Mouse (Mus musculus) MEL (cell line): ENCODE data around the gene Tnfrsf25. TPM values are rescaled to one million over a fixed set of nuclear protein-coding genes. Genes with fewer than 3 reads are reported as not detected.

ENCODE experiments used
- DNase-seq: peaks from one replicate; pipeline ENCODE4 v3.0.0; 2011; ENCODE audit warnings: low read depth, low spot score
- H3K27ac ChIP-seq: 2 replicates; pipeline ENCODE4 v1.5.1; 2012; ENCODE audit warnings: low read depth, mild to moderate bottlenecking, control low read depth, low read length, moderate library complexity; ENCODE audit not compliant: control insufficient read depth
- H3K27me3 ChIP-seq, 2 experiments: fragments of 150-350 bp in 1 of 2; sonication (generic) in 1 of 2; 2 replicates each; pipeline ENCODE4 v1.6.1; 2012; ENCODE audit warnings: low read length in 2 of 2, mild to moderate bottlenecking in 2 of 2, improper control_type of control experiment in 1 of 2, moderate library complexity in 1 of 2; ENCODE audit not compliant: insufficient read depth in 2 of 2, control insufficient read depth in 1 of 2
- H3K36me3 ChIP-seq, 2 experiments: 2 replicates each; pipeline ENCODE4 v1.6.1; 2012 to 2014; ENCODE audit warnings: low read length in 2 of 2, improper control_type of control experiment in 1 of 2, inconsistent platforms in 1 of 2, mild to moderate bottlenecking in 1 of 2; ENCODE audit not compliant: insufficient read depth in 2 of 2, control insufficient read depth in 1 of 2
- H3K4me1 ChIP-seq, 2 experiments: fragments of 150-350 bp in 1 of 2; sonication (generic) in 1 of 2; 2 replicates each; pipeline ENCODE4 v1.6.1; 2012; ENCODE audit warnings: low read length in 2 of 2, improper control_type of control experiment in 1 of 2, mild to moderate bottlenecking in 1 of 2; ENCODE audit not compliant: insufficient read depth in 2 of 2, control insufficient read depth in 1 of 2
- H3K4me3 ChIP-seq, 2 experiments: fragments of 150-350 bp in 1 of 2; sonication (generic) in 1 of 2; 2 replicates each; pipeline ENCODE4 v1.5.1; 2012; ENCODE audit warnings: low read depth in 2 of 2, low read length in 2 of 2, mild to moderate bottlenecking in 2 of 2, moderate library complexity in 2 of 2, control low read depth in 1 of 2, improper control_type of control experiment in 1 of 2; ENCODE audit not compliant: control insufficient read depth in 1 of 2, insufficient read depth in 1 of 2
- H3K79me2 ChIP-seq: 2 replicates; pipeline ENCODE4 v1.6.1; 2012; ENCODE audit warnings: mild to moderate bottlenecking, low read length, moderate library complexity; ENCODE audit not compliant: control insufficient read depth, poor library complexity, insufficient read depth
- H3K9ac ChIP-seq: 2 replicates; pipeline ENCODE4 v1.6.1; 2012; ENCODE audit warnings: low read depth, mild to moderate bottlenecking, control low read depth, low read length, moderate library complexity; ENCODE audit not compliant: control insufficient read depth, poor library complexity, severe bottlenecking
- H3K9me3 ChIP-seq: fragments of 150-350 bp; sonication (generic); replicated peaks from 2 replicates; pipeline ENCODE4 v1.6.1; 2012; ENCODE audit warnings: mild to moderate bottlenecking, low read length, improper control_type of control experiment, moderate library complexity; ENCODE audit not compliant: insufficient read depth
- CTCF ChIP-seq, 3 experiments: IDR thresholded peaks in 2 of 3; conservative IDR thresholded peaks in 1 of 3; 2 replicates each; pipeline ENCODE4 v1.5.1; 2011 to 2012; ENCODE audit warnings: low read length in 3 of 3, low read depth in 2 of 3, mild to moderate bottlenecking in 2 of 3, improper control_type of control experiment in 1 of 3, inconsistent platforms in 1 of 3, mixed read lengths in 1 of 3, moderate library complexity in 1 of 3; ENCODE audit not compliant: control insufficient read depth in 1 of 3, insufficient read depth in 1 of 3, poor library complexity in 1 of 3, severe bottlenecking in 1 of 3
- E2F4 ChIP-seq: IDR thresholded peaks from 2 replicates; pipeline ENCODE4 v1.6.1; 2011; ENCODE audit warnings: low read depth, low read length, improper control_type of control experiment, borderline replicate concordance
- ELF1 ChIP-seq: IDR thresholded peaks from 2 replicates; pipeline ENCODE4 v1.6.1; 2014; ENCODE audit warnings: low read depth, mild to moderate bottlenecking, inconsistent platforms, low read length, improper control_type of control experiment, moderate library complexity
- GABPA ChIP-seq: IDR thresholded peaks from 2 replicates; pipeline ENCODE4 v1.6.1; 2012; ENCODE audit warnings: low read depth, mild to moderate bottlenecking, inconsistent platforms, low read length, improper control_type of control experiment, moderate library complexity
- GATA1 ChIP-seq: IDR thresholded peaks from 2 replicates; pipeline ENCODE4 v1.6.1; 2011; ENCODE audit warnings: low read depth, low read length, improper control_type of control experiment
- JUND ChIP-seq: IDR thresholded peaks from 2 replicates; pipeline ENCODE4 v1.6.1; 2011; ENCODE audit warnings: low read depth, mild to moderate bottlenecking, improper control_type of control experiment, low read length
- MAX ChIP-seq: IDR thresholded peaks from 2 replicates; pipeline ENCODE4 v1.6.1; 2011; ENCODE audit warnings: low read length, improper control_type of control experiment
- MAZ ChIP-seq: IDR thresholded peaks from 2 replicates; pipeline ENCODE4 v1.6.1; 2012; ENCODE audit warnings: low read depth, mild to moderate bottlenecking, inconsistent platforms, low read length, improper control_type of control experiment
- MXI1 ChIP-seq: IDR thresholded peaks from 2 replicates; pipeline ENCODE4 v1.6.1; 2011; ENCODE audit warnings: mild to moderate bottlenecking, low read depth, low read length, improper control_type of control experiment
- MYC ChIP-seq: IDR thresholded peaks from 2 replicates; pipeline ENCODE4 v1.6.1; 2011; ENCODE audit warnings: low read depth, mild to moderate bottlenecking, low read length, improper control_type of control experiment, moderate library complexity
- NELFE ChIP-seq: IDR thresholded peaks from 2 replicates; pipeline ENCODE4 v1.6.1; 2011; ENCODE audit warnings: low read depth, low read length, improper control_type of control experiment
- NRF1 ChIP-seq: IDR thresholded peaks from 2 replicates; pipeline ENCODE4 v1.6.1; 2014; ENCODE audit warnings: low read depth, mild to moderate bottlenecking, inconsistent platforms, low read length, improper control_type of control experiment, moderate library complexity; ENCODE audit not compliant: poor library complexity, insufficient read depth, severe bottlenecking
- POLR2A ChIP-seq, 2 experiments: IDR thresholded peaks; 2 replicates each; pipeline ENCODE4 v1.6.1; 2011 to 2012; ENCODE audit warnings: low read length in 2 of 2, mild to moderate bottlenecking in 2 of 2, control low read depth in 1 of 2, improper control_type of control experiment in 1 of 2, low read depth in 1 of 2, moderate library complexity in 1 of 2; ENCODE audit not compliant: control insufficient read depth in 1 of 2, insufficient read depth in 1 of 2, poor library complexity in 1 of 2
- POLR2AphosphoS5 ChIP-seq: IDR thresholded peaks from 2 replicates; pipeline ENCODE4 v1.6.1; 2012; ENCODE audit warnings: low read depth, borderline replicate concordance, mild to moderate bottlenecking, inconsistent platforms, low read length, moderate library complexity, mixed read lengths
- RCOR1 ChIP-seq: IDR thresholded peaks from 2 replicates; pipeline ENCODE4 v1.6.1; 2012; ENCODE audit warnings: low read depth, mild to moderate bottlenecking, inconsistent platforms, low read length, improper control_type of control experiment
- SIN3A ChIP-seq: IDR thresholded peaks from 2 replicates; pipeline ENCODE4 v1.6.1; 2012; ENCODE audit warnings: low read length, improper control_type of control experiment, inconsistent platforms
- SMC3 ChIP-seq: IDR thresholded peaks from 2 replicates; pipeline ENCODE4 v1.6.1; 2011; ENCODE audit warnings: low read depth, low read length, improper control_type of control experiment
- TCF12 ChIP-seq: IDR thresholded peaks from 2 replicates; pipeline ENCODE4 v1.6.1; 2014; ENCODE audit warnings: low read depth, mild to moderate bottlenecking, inconsistent platforms, low read length, improper control_type of control experiment, moderate library complexity
- UBTF ChIP-seq: IDR thresholded peaks from 2 replicates; pipeline ENCODE4 v1.6.1; 2012; ENCODE audit warnings: low read depth, mild to moderate bottlenecking, inconsistent platforms, low read length, improper control_type of control experiment, moderate library complexity, borderline replicate concordance; ENCODE audit not compliant: insufficient read depth
- ZC3H11A ChIP-seq: IDR thresholded peaks from 2 replicates; pipeline ENCODE4 v1.6.1; 2012; ENCODE audit warnings: low read depth, mild to moderate bottlenecking, inconsistent platforms, low read length, improper control_type of control experiment
- ZMIZ1 ChIP-seq: IDR thresholded peaks from 2 replicates; pipeline ENCODE4 v1.6.1; 2012; ENCODE audit warnings: low read depth, mild to moderate bottlenecking, inconsistent platforms, low read length, improper control_type of control experiment, moderate library complexity
- polyA plus RNA-seq, 2 experiments: library from polyadenylated mRNA; stranded (reverse) in 1 of 2; unstranded in 1 of 2; fragments of >175 nt in 1 of 2; fragments of >200 nt in 1 of 2; gene quantifications; 2 replicates each; pipeline versions ENCODE4 v1.2.1 to v1.2.4; 2012; ENCODE audit warnings: low replicate concordance in 2 of 2, low read depth in 1 of 2; ENCODE audit not compliant: insufficient read length in 2 of 2, insufficient read depth in 1 of 2, missing spikeins in 1 of 2
- total RNA-seq: library from RNA; depleted of rRNA; stranded (reverse); fragments of 300-350 nt; gene quantifications from 2 replicates; pipeline ENCODE4 v1.2.3, GENCODE M21; 2012

The Tnfrsf25 gene
- total and polyA plus RNA-seq, 3 experiments = 0.97 to 1.1 TPM; not detected in 1

DNA sequence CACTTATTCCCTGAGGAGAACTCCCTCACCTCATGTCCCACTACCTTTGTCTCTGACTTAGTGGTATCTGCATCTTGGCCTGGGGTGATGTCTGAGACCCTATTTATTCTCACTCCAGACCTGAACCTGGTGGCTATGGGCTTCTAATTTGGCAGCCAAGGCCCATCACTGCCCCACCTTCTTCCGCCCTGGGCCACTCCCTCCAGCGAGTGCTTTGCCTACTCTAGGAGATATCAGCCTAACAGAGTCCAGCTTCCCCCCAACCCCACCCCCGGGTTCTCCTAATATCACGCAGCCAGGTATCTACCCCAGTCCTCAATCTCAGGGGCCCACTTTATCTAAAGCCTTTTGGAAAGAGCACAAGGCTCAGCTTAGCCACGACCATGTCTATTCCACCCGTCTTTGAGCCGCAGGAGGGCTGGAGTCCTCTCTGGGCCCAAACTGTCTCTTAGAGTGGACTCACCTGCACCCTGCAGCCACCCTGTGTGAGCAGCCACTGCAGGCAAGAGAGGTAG is 35.8 kb downstream of the Tnfrsf25 start:
- H3K9ac ChIP-seq = peak overlapping the region; percentile 65
- H3K4me1 ChIP-seq = peaks cover 0 to 42% of the 10 kb centered on the region in 2 experiments; a peak in 2 of 4 replicates
- no peaks in the 10 kb centered on the region for H3K9me3 ChIP-seq

DNA sequence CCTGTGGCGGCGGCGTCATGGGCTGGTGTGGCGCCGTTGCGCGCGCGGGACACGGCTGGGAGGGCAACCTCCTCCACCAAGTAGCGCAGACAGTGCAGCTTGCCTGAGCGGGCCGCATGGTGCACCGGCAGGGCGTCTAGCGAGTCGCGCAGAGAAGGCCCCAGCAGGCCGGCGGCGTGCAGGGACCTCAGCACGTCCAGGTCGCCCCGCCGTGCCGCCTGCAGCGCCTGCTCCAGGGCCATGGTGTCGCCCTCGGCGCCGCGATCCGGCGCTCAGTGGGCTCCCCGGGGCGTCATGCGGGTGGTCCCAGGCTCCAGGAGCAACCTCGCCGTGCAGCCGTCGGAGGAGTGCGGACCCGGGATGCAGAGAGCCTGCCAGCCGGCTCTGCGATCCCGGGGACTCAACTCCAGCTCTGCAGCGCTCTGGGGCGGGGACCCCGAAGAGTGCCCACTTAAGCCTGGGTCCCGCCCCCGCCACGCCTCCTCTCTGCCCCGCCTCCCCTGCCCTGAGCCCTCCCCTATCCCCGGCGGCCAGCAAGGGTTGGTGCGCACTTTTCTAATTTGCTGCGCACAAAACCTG is 36.3 kb downstream of the Tnfrsf25 start, which contains the start of gene Espn:
Espn (minus strand) TSS at position 406 of the 579 bp plus-strand sequence.
- H3K4me3 ChIP-seq = peak within 1 kb of the TSS; percentile 45 to 64
- TF ChIP-seq POLR2A (IDR thresholded peaks at IDR 0.05; ENCODE audit: control insufficient read depth in 1 of 2, insufficient read depth in 1 of 2, low read depth in 1 of 2, low read length in 2 of 2, poor library complexity in 1 of 2) = peak; percentile 32 to 82; a peak in 2 of 4 replicates
- peak; percentile 49 for TF ChIP-seq NRF1
- peak; percentile 57; the same call in 1 of the 2 replicates for TF ChIP-seq ZMIZ1
- 0 out of 6 replicates have a peak, but pooled peaks of 1 of the 3 experiments have one; percentile 3 for TF ChIP-seq CTCF (IDR thresholded peaks at IDR 0.05 in 2 of 3, conservative IDR thresholded peaks at IDR 0.05 in 1 of 3; ENCODE audit: control insufficient read depth in 1 of 3, insufficient read depth in 1 of 3, low read depth in 2 of 3, low read length in 3 of 3, poor library complexity in 1 of 3, severe bottlenecking in 1 of 3)
- 0 out of 2 replicates have a peak, but pooled peaks have one; percentile 21 for TF ChIP-seq TCF12
- peak; percentile 64 for TF ChIP-seq NELFE
- no peak for TF ChIP-seq MYC
- TF ChIP-seq MAX = no peak
- TF ChIP-seq SMC3 = no peak
- TF ChIP-seq E2F4 = no peak
- TF ChIP-seq, all 39 proteins: peak for 6
- no peaks in the 10 kb centered on the region for H3K9me3 ChIP-seq
- H3K4me1 ChIP-seq = peaks cover 0 to 37% of the 10 kb centered on the region in 2 experiments; a peak in 2 of 4 replicates
- peaks cover 0 to 21% of the 10 kb centered on the region in 2 experiments; a peak in 2 of 4 replicates for H3K36me3 ChIP-seq
- H3K9ac ChIP-seq = peak within 1 kb of the TSS; percentile 65
- no peaks in the 10 kb centered on the region for H3K27me3 ChIP-seq
- DNase-seq = peak; percentile 93
- peak within 1 kb of the TSS; percentile 82 for H3K27ac ChIP-seq
- no peaks in the 10 kb centered on the region; the same call in 1 of the 2 replicates for H3K79me2 ChIP-seq

More for the DNA sequence above, 35.8 kb downstream of the Tnfrsf25 start:
- Histone ChIP-seq H3K36me3 (peaks cover 0 to 22% of the 10 kb centered on the region in 2 experiments; a peak in 2 of 4 replicates), H3K79me2 (no peaks in the 10 kb centered on the region; the same call in 1 of the 2 replicates), H3K27me3 (no peaks in the 10 kb centered on the region), H3K27ac (peak overlapping the region; percentile 33), H3K4me3 (peak overlapping the region; percentile 45 to 64)
- TF ChIP-seq ZMIZ1 = no peak
- TF ChIP-seq ELF1 = 0 out of 2 replicates have a peak, but pooled peaks have one; percentile 52
- 0 out of 2 replicates have a peak, but pooled peaks have one; percentile 7 for TF ChIP-seq SIN3A
- DNase-seq = peak; percentile 76

DNA sequence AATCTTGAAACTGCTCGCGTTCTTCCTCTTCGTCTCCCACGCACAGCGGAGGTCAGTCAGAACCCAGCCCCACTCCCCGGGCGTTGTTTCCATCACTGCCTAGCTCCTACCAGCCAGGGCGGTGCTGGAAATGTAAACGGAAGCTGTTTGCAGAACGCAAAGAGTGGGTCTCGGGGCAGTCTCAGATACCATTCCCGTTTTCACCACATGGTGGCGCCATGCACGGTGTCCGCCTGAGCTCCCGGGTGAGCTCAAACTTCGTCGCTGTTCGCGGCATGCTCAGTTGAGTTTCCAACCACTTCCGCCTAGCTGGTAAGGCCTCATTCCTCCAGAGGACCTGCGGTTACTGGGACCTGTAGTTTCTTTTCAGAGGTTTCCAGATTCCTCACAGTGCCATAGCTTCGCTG is 38.0 kb downstream of the Tnfrsf25 start:
- peaks cover 0 to 40% of the 10 kb centered on the region in 2 experiments; a peak in 2 of 4 replicates for H3K4me1 ChIP-seq
- peak overlapping the region; percentile 82 for H3K27ac ChIP-seq
- DNase-seq = peak; percentile 97
- H3K36me3 ChIP-seq = peaks cover 0 to 21% of the 10 kb centered on the region in 2 experiments; a peak in 2 of 4 replicates
- no peaks in the 10 kb centered on the region for H3K27me3 ChIP-seq
- peak overlapping the region; percentile 65 for H3K9ac ChIP-seq
- no peaks in the 10 kb centered on the region for H3K9me3 ChIP-seq
- no peaks in the 10 kb centered on the region; the same call in 1 of the 2 replicates for H3K79me2 ChIP-seq
- peak overlapping the region; percentile 43 to 47 for H3K4me3 ChIP-seq
- TF ChIP-seq GABPA = no peak
- peak; percentile 40; the same call in 1 of the 2 replicates for TF ChIP-seq NRF1
- TF ChIP-seq TCF12 = peak; percentile 41; the same call in 1 of the 2 replicates
- peak; percentile 92; the same call in 1 of the 2 replicates for TF ChIP-seq SIN3A
- TF ChIP-seq E2F4 = peak; percentile 84
- peak; percentile 91 to 98 (median 94) for TF ChIP-seq CTCF (IDR thresholded peaks at IDR 0.05 in 2 of 3, conservative IDR thresholded peaks at IDR 0.05 in 1 of 3; ENCODE audit: control insufficient read depth in 1 of 3, insufficient read depth in 1 of 3, low read depth in 2 of 3, low read length in 3 of 3, poor library complexity in 1 of 3, severe bottlenecking in 1 of 3)
- TF ChIP-seq GATA1 = 0 out of 2 replicates have a peak, but pooled peaks have one; percentile 30
- no peak for TF ChIP-seq ZC3H11A
- peak; percentile 81 for TF ChIP-seq MXI1
- 0 out of 2 replicates have a peak, but pooled peaks have one; percentile 93 for TF ChIP-seq UBTF
- peak; percentile 38; the same call in 1 of the 2 replicates for TF ChIP-seq JUND
- 0 out of 2 replicates have a peak, but pooled peaks have one; percentile 16 for TF ChIP-seq POLR2AphosphoS5
- no peak for TF ChIP-seq MAZ
- TF ChIP-seq RCOR1 = no peak; the same call in 1 of the 2 replicates
